Mouse (Mus musculus): ENCODE measurements around the gene Ankrd40.

Ankrd40 gene

GRCm38 (mm10) chr11:94390825-94391224 lies 63.0 kb downstream of the Ankrd40 start:
- in situ Hi-C loops (cut with MboI; ENCODE audit: unreplicated experiment in 2 of 2) = no loop called here
